Mouse (Mus musculus) myocyte (in vitro differentiated cells): ENCODE results near the gene Apba1. TPM values are rescaled to one million over a fixed set of nuclear protein-coding genes. Genes with fewer than 3 reads are reported as not detected.

Experiments
- H3K27me3 ChIP-seq: one replicate; pipeline ENCODE4 v1.6.1; 2011; ENCODE audit not compliant: control insufficient read depth, insufficient read depth, insufficient read length
- H3K36me3 ChIP-seq: one replicate; pipeline ENCODE4 v1.6.1; 2011; ENCODE audit not compliant: control insufficient read depth, insufficient read depth
- H3K4me2 ChIP-seq: one replicate; pipeline ENCODE4 v1.6.1; 2011; ENCODE audit warnings: low read depth, control low read depth
- H3K4me3 ChIP-seq: one replicate; pipeline ENCODE4 v1.5.1; 2011; ENCODE audit warnings: mild to moderate bottlenecking, control low read depth, moderate library complexity
- H3K79me2 ChIP-seq: one replicate; pipeline ENCODE4 v1.6.1; 2011; ENCODE audit not compliant: control insufficient read depth, insufficient read depth
- H3ac ChIP-seq: one replicate; pipeline ENCODE4 v1.6.1; 2011; ENCODE audit not compliant: control insufficient read depth, insufficient read length
- CEBPB ChIP-seq: IDR thresholded peaks from 2 replicates; pipeline ENCODE4 v1.6.1; 2011; ENCODE audit warnings: mild to moderate bottlenecking, moderate library complexity; ENCODE audit not compliant: poor library complexity, insufficient read depth, severe bottlenecking
- E2F4 ChIP-seq: IDR thresholded peaks from one replicate; pipeline ENCODE4 v1.6.1; 2011; ENCODE audit warnings: mild to moderate bottlenecking, control low read depth, moderate library complexity; ENCODE audit not compliant: insufficient read depth
- MAX ChIP-seq: IDR thresholded peaks from one replicate; pipeline ENCODE4 v1.6.1; 2011; ENCODE audit warnings: low read depth, mild to moderate bottlenecking, control low read depth
- MYOD1 ChIP-seq, 3 experiments: IDR thresholded peaks; one replicate each; pipeline ENCODE4 v1.6.1; 2011; ENCODE audit warnings: control low read depth in 2 of 3, low read depth in 2 of 3, mild to moderate bottlenecking in 2 of 3, moderate library complexity in 1 of 3; ENCODE audit not compliant: insufficient read length in 2 of 3, control insufficient read depth in 1 of 3
- MYOG ChIP-seq, 3 experiments: IDR thresholded peaks; one replicate each; pipeline ENCODE4 v1.6.1; 2011; ENCODE audit warnings: control low read depth in 2 of 3, low read depth in 2 of 3, mild to moderate bottlenecking in 2 of 3; ENCODE audit not compliant: insufficient read length in 2 of 3, control insufficient read depth in 1 of 3, insufficient read depth in 1 of 3
- POLR2A ChIP-seq: IDR thresholded peaks from one replicate; pipeline ENCODE4 v1.6.1; 2011; ENCODE audit warnings: low read depth, mild to moderate bottlenecking, control low read depth, moderate library complexity; ENCODE audit not compliant: insufficient read length
- POLR2AphosphoS2 ChIP-seq: IDR thresholded peaks from one replicate; pipeline ENCODE4 v1.6.1; 2011; ENCODE audit warnings: low read depth, control low read depth; ENCODE audit not compliant: insufficient read length
- REST ChIP-seq: IDR thresholded peaks from one replicate; pipeline ENCODE4 v1.6.1; 2011; ENCODE audit warnings: mild to moderate bottlenecking, control low read depth, moderate library complexity; ENCODE audit not compliant: insufficient read depth, insufficient read length
- SRF ChIP-seq: IDR thresholded peaks from one replicate; pipeline ENCODE4 v1.6.1; 2011; ENCODE audit warnings: low read depth; ENCODE audit not compliant: control insufficient read depth, insufficient read length
- TCF12 ChIP-seq: IDR thresholded peaks from one replicate; pipeline ENCODE4 v1.6.1; 2011; ENCODE audit warnings: mild to moderate bottlenecking, control low read depth; ENCODE audit not compliant: poor library complexity, insufficient read depth, severe bottlenecking
- TCF3 ChIP-seq: IDR thresholded peaks from one replicate; pipeline ENCODE4 v1.6.1; 2011; ENCODE audit warnings: low read depth, control low read depth; ENCODE audit not compliant: insufficient read length
- USF1 ChIP-seq: IDR thresholded peaks from one replicate; pipeline ENCODE4 v1.6.1; 2011; ENCODE audit warnings: low read depth, mild to moderate bottlenecking, control low read depth, moderate library complexity
- polyA plus RNA-seq: library from polyadenylated mRNA; unstranded; fragments of >200 nt; fragmentation: generic; extraction: Trizol; gene quantifications from one replicate; pipeline ENCODE4 v1.2.1, GENCODE M21; 2012; ENCODE audit warnings: missing spikeins

The Apba1 gene
- polyA plus RNA-seq, 1 experiment: 0.13 TPM

DNA sequence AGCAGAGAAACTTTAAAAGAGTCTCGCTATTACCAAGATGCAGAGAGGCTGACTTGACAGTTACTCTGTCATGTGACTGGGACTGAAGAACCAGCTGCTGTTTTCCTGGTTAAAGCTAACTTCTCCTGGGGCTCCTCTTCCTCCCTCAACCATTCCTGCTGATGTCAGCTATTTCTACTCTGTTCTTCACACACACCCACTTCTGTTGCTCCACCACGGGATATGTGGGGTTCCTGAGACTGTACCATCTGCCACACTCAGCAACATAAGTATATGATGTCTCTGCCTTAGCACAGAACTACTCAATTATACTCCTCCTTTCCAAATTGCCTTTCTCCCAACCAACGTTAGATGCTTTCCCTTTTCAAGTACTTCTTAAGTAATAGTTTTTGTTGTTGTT, 221.9 kb downstream of the Apba1 start:
- no peak overlapping the region for H3ac ChIP-seq
- TF ChIP-seq SRF: no peak
- TF ChIP-seq MYOD1 (IDR thresholded peaks at IDR 0.05; ENCODE audit: control insufficient read depth in 1 of 3, insufficient read length in 2 of 3, low read depth in 2 of 3): no peak
- no peak for TF ChIP-seq MAX
- no peak for TF ChIP-seq TCF12
- no peak for TF ChIP-seq REST
- TF ChIP-seq POLR2A: no peak
- no peak for TF ChIP-seq CEBPB
- no peak for TF ChIP-seq MYOG (IDR thresholded peaks at IDR 0.05; ENCODE audit: control insufficient read depth in 1 of 3, insufficient read depth in 1 of 3, insufficient read length in 2 of 3, low read depth in 2 of 3)
- no peak for TF ChIP-seq E2F4
- no peak for TF ChIP-seq TCF3
- no peak for TF ChIP-seq USF1
- no peak for TF ChIP-seq POLR2AphosphoS2
- H3K36me3 ChIP-seq: no peaks in the 10 kb centered on the region

DNA sequence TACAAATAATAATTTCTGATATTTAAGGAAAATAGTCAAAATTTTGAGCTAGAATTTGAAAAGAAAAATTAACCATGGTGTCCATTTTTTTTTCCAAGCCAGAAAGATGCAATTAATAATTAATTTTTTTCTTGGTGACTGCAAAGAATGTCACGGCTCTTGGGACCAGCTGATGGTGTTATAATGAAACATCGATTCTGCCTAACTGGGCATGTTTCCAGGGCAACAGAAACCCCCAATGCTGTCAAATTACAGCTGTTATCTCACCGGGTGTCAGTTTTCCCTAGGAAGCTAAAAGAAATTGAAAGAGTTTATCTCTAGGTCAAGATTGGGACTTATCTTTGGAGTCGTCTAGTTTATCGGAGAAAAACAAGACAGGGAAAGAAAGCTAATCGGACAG, 225.5 kb downstream of the Apba1 start:
- TF ChIP-seq POLR2A (no peak), MYOD1 (IDR thresholded peaks at IDR 0.05; ENCODE audit: control insufficient read depth in 1 of 3, insufficient read length in 2 of 3, low read depth in 2 of 3) (no peak), POLR2AphosphoS2 (no peak), MAX (no peak), SRF (no peak), TCF3 (no peak), E2F4 (no peak), CEBPB (no peak), REST (no peak), MYOG (IDR thresholded peaks at IDR 0.05; ENCODE audit: control insufficient read depth in 1 of 3, insufficient read depth in 1 of 3, insufficient read length in 2 of 3, low read depth in 2 of 3) (no peak), USF1 (no peak), TCF12 (no peak)
- no peaks in the 10 kb centered on the region for H3K79me2 ChIP-seq
- no peak overlapping the region for H3K4me3 ChIP-seq
- H3ac ChIP-seq: no peak overlapping the region
- no peaks in the 10 kb centered on the region for H3K27me3 ChIP-seq
- H3K36me3 ChIP-seq: no peaks in the 10 kb centered on the region
- no peak overlapping the region for H3K4me2 ChIP-seq

More for the DNA sequence above, 221.9 kb downstream of the Apba1 start:
- Histone ChIP-seq H3K4me3 (no peak overlapping the region), H3K79me2 (no peaks in the 10 kb centered on the region), H3K4me2 (no peak overlapping the region), H3K27me3 (no peaks in the 10 kb centered on the region)

- Histone ChIP-seq H3K27me3 (no peaks in the 10 kb centered on the region), H3ac (no peak overlapping the region), H3K36me3 (no peaks in the 10 kb centered on the region), H3K4me2 (peak overlapping the region; percentile 16), H3K4me3 (no peak overlapping the region), H3K79me2 (no peaks in the 10 kb centered on the region)
- TF ChIP-seq E2F4: no peak
- TF ChIP-seq CEBPB: no peak
- no peak for TF ChIP-seq POLR2AphosphoS2
- TF ChIP-seq MYOD1 (IDR thresholded peaks at IDR 0.05; ENCODE audit: control insufficient read depth in 1 of 3, insufficient read length in 2 of 3, low read depth in 2 of 3): no peak
- no peak for TF ChIP-seq MAX
- TF ChIP-seq SRF: no peak
- no peak for TF ChIP-seq TCF12
- no peak for TF ChIP-seq MYOG (IDR thresholded peaks at IDR 0.05; ENCODE audit: control insufficient read depth in 1 of 3, insufficient read depth in 1 of 3, insufficient read length in 2 of 3, low read depth in 2 of 3)
- no peak for TF ChIP-seq REST
- no peak for TF ChIP-seq POLR2A
- no peak for TF ChIP-seq USF1
- TF ChIP-seq TCF3: no peak
These were observed 228.6 kb downstream of the Apba1 start for GRCm38 (mm10) chr19:23987291-23987690.

DNA sequence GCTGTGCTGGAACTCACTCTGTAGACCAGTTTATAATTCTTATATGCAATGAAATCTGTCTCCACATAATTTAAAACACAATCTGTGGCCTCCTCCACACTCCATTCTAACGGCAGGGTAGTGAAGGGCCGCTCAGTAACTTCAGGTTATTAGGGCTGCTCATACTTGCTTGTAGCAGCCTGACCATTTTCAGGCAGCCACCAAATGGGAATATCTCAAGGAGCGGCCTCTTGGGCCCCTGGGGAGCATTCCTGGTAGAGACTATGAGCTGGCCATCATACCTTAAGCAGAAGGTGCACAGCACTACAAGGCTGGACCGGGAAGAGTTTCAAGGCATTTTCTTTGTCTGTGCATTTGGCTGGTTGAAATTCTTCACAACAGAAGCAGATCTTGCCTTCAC, 229.5 kb downstream of the Apba1 start:
- no peak overlapping the region for H3K4me2 ChIP-seq
- no peaks in the 10 kb centered on the region for H3K79me2 ChIP-seq
- TF ChIP-seq USF1: no peak
- TF ChIP-seq REST: no peak
- TF ChIP-seq MYOG (IDR thresholded peaks at IDR 0.05; ENCODE audit: control insufficient read depth in 1 of 3, insufficient read depth in 1 of 3, insufficient read length in 2 of 3, low read depth in 2 of 3): no peak
- TF ChIP-seq CEBPB: no peak
- TF ChIP-seq POLR2A: no peak
- TF ChIP-seq TCF3: no peak
- no peak for TF ChIP-seq E2F4
- H3K27me3 ChIP-seq: no peaks in the 10 kb centered on the region
- H3K4me3 ChIP-seq: no peak overlapping the region
- no peak overlapping the region for H3ac ChIP-seq
- H3K36me3 ChIP-seq: no peaks in the 10 kb centered on the region

DNA sequence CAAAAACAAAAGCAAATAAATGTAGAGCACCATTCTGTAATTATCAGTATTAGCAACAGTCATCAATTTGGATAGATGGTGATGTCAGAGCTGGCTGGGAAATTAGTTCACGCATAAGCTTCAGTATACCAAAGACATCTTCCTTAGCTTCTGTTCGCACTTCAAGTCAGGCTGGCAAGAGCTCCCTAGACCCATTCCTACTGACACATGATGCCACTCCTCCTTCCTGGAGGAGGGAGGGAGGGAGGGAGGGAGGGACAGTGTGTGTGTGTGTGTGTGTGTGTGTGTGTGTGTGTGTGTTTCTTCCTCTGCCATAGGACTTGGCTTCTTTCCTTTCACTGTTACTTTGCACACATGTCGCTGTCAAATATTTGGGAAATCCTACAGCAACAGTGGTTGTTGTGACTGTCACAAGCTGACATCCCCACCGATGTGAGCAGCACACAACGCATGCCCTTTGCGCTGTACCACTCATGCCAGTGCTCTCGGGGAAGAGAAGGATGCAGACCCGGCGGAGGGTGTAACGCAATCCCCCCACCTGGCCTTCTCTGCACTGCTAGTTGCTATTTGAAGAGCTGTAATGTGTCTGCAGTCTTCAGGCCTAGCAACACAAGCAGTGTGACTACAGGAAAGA, 237.2 kb downstream of the Apba1 start:
- TF ChIP-seq MAX (no peak), E2F4 (no peak), MYOD1 (IDR thresholded peaks at IDR 0.05; ENCODE audit: control insufficient read depth in 1 of 3, insufficient read length in 2 of 3, low read depth in 2 of 3) (no peak), POLR2A (no peak), TCF3 (no peak), SRF (no peak), REST (no peak), USF1 (no peak), POLR2AphosphoS2 (no peak), MYOG (IDR thresholded peaks at IDR 0.05; ENCODE audit: control insufficient read depth in 1 of 3, insufficient read depth in 1 of 3, insufficient read length in 2 of 3, low read depth in 2 of 3) (no peak), CEBPB (no peak), TCF12 (no peak)
- Histone ChIP-seq H3K4me2 (no peak overlapping the region), H3ac (no peak overlapping the region), H3K4me3 (no peak overlapping the region), H3K79me2 (no peaks in the 10 kb centered on the region), H3K27me3 (no peaks in the 10 kb centered on the region), H3K36me3 (no peaks in the 10 kb centered on the region)
